Mouse (Mus musculus) hindbrain, postnatal 0 days (tissue): ENCODE results near the gene Chst11. TPM values are rescaled to one million over a fixed set of nuclear protein-coding genes. Genes with fewer than 3 reads are reported as not detected.
"Not testable (repeated sequence)": the region's sequence is repeated elsewhere in the genome, so short reads cannot be mapped to it uniquely, and the experiment has no call there.

Source experiments
- ATAC-seq: fragments of 200-750 bp; cut with Nextera tagmentation; 2 replicates; pipeline ENCODE4 v1.8.0; 2017; ENCODE audit warnings: mild to moderate bottlenecking, moderate TSS enrichment, moderate library complexity
- DNase-seq: peaks from one replicate; pipeline ENCODE4 v3.0.0-alpha.2; 2015; ENCODE audit warnings: low spot score
- H3K27ac ChIP-seq: fragments of 300-500 bp; sonication (generic); 2 replicates; pipeline ENCODE4 v1.5.1; 2014; ENCODE audit warnings: mild to moderate bottlenecking
- H3K27me3 ChIP-seq: fragments of 300-500 bp; sonication (generic); 2 replicates; pipeline ENCODE4 v1.6.1; 2014; ENCODE audit warnings: low read length, mixed read lengths; ENCODE audit not compliant: insufficient read depth
- H3K36me3 ChIP-seq: fragments of 300-500 bp; sonication (generic); 2 replicates; pipeline ENCODE4 v1.6.1; 2014; ENCODE audit warnings: low read length, mixed read lengths; ENCODE audit not compliant: insufficient read depth
- H3K4me1 ChIP-seq: fragments of 300-500 bp; sonication (generic); 2 replicates; pipeline ENCODE4 v1.6.1; 2014; ENCODE audit warnings: antibody characterized with exemption, low read length, mixed read lengths; ENCODE audit not compliant: insufficient read depth
- H3K4me2 ChIP-seq: fragments of 300-500 bp; sonication (generic); 2 replicates; pipeline ENCODE4 v1.6.1; 2014; ENCODE audit warnings: low read depth, mild to moderate bottlenecking, low read length, moderate library complexity, mixed read lengths
- H3K4me3 ChIP-seq: fragments of 300-500 bp; sonication (generic); 2 replicates; pipeline ENCODE4 v1.5.1; 2014; ENCODE audit warnings: low read length
- H3K9ac ChIP-seq: fragments of 300-500 bp; sonication (generic); replicated peaks from 2 replicates; pipeline ENCODE4 v1.6.1; 2014; ENCODE audit warnings: mild to moderate bottlenecking, low read length, moderate library complexity, mixed read lengths
- H3K9me3 ChIP-seq: fragments of 300-500 bp; sonication (generic); 2 replicates; pipeline ENCODE4 v1.6.1; 2016; ENCODE audit warnings: low read length, mixed read lengths
- CTCF ChIP-seq: IDR thresholded peaks from 2 replicates; pipeline ENCODE4 v1.5.1; 2016; ENCODE audit warnings: antibody characterized with exemption, control low read depth, low read depth
- WGBS: fragments of 180-500 bp; shearing (Covaris S2); extraction: QIAGEN DNeasy Blood & Tissue Kit; methylation state at CpG from one replicate; pipeline ENCODE4 v1.1.7; 2014; 5-methylcytosine and 5-hydroxymethylcytosine counted together
- polyA plus RNA-seq: library from polyadenylated mRNA; unstranded; fragments of >200 nt; fragmentation: Nextera tagmentation; extraction: Ambion mirVana; gene quantifications from 2 replicates; pipeline ENCODE4 v1.2.1, GENCODE M21; 2015
- total RNA-seq: library from RNA; depleted of rRNA; stranded (reverse); fragments of >200 nt; gene quantifications from 2 replicates; pipeline ENCODE4 v1.2.3, GENCODE M21; 2014

Chst11 gene
- total and polyA plus RNA-seq, 2 experiments from 2014 or later, result 2.9 to 22.3 TPM

GRCm38 (mm10) chr10:83119016-83119415 is 133.7 kb downstream of the Chst11 start:
- no peak overlapping the region for H3K4me3 ChIP-seq
- no peak for DNase-seq
- H3K9me3 ChIP-seq, result no peaks in the 10 kb centered on the region
- H3K9ac ChIP-seq, result no peak overlapping the region
- H3K4me1 ChIP-seq, result peaks cover 9% of the 10 kb centered on the region; the same call in 1 of the 2 replicates
- no peaks in the 10 kb centered on the region for H3K27me3 ChIP-seq
- no peaks in the 10 kb centered on the region for H3K36me3 ChIP-seq
- 57% methylated on average over 10 of the region's 10 CpGs for WGBS
- no peak overlapping the region for H3K27ac ChIP-seq
- no peak for TF ChIP-seq CTCF
- no peak for ATAC-seq
- H3K4me2 ChIP-seq, result no peak overlapping the region

- ATAC-seq, H3K4me3 ChIP-seq, H3K9ac ChIP-seq, H3K4me2 ChIP-seq, H3K27ac ChIP-seq, DNase-seq, H3K4me1 ChIP-seq, H3K9me3 ChIP-seq, H3K27me3 ChIP-seq, H3K36me3 ChIP-seq: not testable (repeated sequence)
- 83% methylated on average over 8 of the region's 8 CpGs for WGBS
These were observed 134.2 kb downstream of the Chst11 start for GRCm38 (mm10) chr10:83119461-83119860.

- Histone ChIP-seq H3K36me3 (no peaks in the 10 kb centered on the region), H3K4me3 (no peak overlapping the region), H3K4me2 (no peak overlapping the region), H3K9ac (no peak overlapping the region), H3K27ac (no peak overlapping the region), H3K27me3 (no peaks in the 10 kb centered on the region), H3K9me3 (no peaks in the 10 kb centered on the region), H3K4me1 (peaks cover 9% of the 10 kb centered on the region; the same call in 1 of the 2 replicates)
- DNase-seq (no peak), ATAC-seq (no peak)
- TF ChIP-seq CTCF, result no peak
- WGBS, result 81% methylated on average over 9 of the region's 9 CpGs
These were observed 134.6 kb downstream of the Chst11 start for GRCm38 (mm10) chr10:83119909-83120308.

GRCm38 (mm10) chr10:83120938-83121337 is 135.6 kb downstream of the Chst11 start:
- Histone ChIP-seq H3K27me3 (no peaks in the 10 kb centered on the region), H3K9ac (no peak overlapping the region), H3K4me1 (peaks cover 9% of the 10 kb centered on the region; the same call in 1 of the 2 replicates), H3K9me3 (no peaks in the 10 kb centered on the region), H3K27ac (no peak overlapping the region), H3K36me3 (no peaks in the 10 kb centered on the region), H3K4me3 (no peak overlapping the region), H3K4me2 (no peak overlapping the region)
- no peak for DNase-seq
- no peak for TF ChIP-seq CTCF
- no peak for ATAC-seq
- WGBS, result 80% methylated on average over 4 of the region's 4 CpGs

- H3K27me3 ChIP-seq, result no peaks in the 10 kb centered on the region
- H3K4me3 ChIP-seq, result no peak overlapping the region
- ATAC-seq (no peak), DNase-seq (no peak)
- no peak for TF ChIP-seq CTCF
- no peak overlapping the region for H3K27ac ChIP-seq
- WGBS, result 93% methylated on average over 3 of the region's 3 CpGs
- H3K4me2 ChIP-seq, result no peak overlapping the region
- H3K36me3 ChIP-seq, result no peaks in the 10 kb centered on the region
- H3K4me1 ChIP-seq, result 0 out of 2 replicates have a peak, but pooled peaks cover 4% of the 10 kb centered on the region
- no peak overlapping the region for H3K9ac ChIP-seq
- no peaks in the 10 kb centered on the region for H3K9me3 ChIP-seq
These were observed 139.3 kb downstream of the Chst11 start for GRCm38 (mm10) chr10:83124560-83124959.

- no peak overlapping the region for H3K4me2 ChIP-seq
- H3K27me3 ChIP-seq, result no peaks in the 10 kb centered on the region
- ATAC-seq (peak; percentile 33; the same call in 1 of the 2 replicates), DNase-seq (peak; percentile 59)
- peak; percentile 7; the same call in 1 of the 2 replicates for TF ChIP-seq CTCF
- no peak overlapping the region for H3K9ac ChIP-seq
- H3K36me3 ChIP-seq, result no peaks in the 10 kb centered on the region
- H3K4me3 ChIP-seq, result no peak overlapping the region
- peak overlapping the region; percentile 32; the same call in 1 of the 2 replicates for H3K27ac ChIP-seq
- 47% methylated on average over 9 of the region's 9 CpGs for WGBS
- H3K9me3 ChIP-seq, result no peaks in the 10 kb centered on the region
- H3K4me1 ChIP-seq, result peaks cover 4% of the 10 kb centered on the region; the same call in 1 of the 2 replicates
These were observed 141.1 kb downstream of the Chst11 start for GRCm38 (mm10) chr10:83126447-83126846.

GRCm38 (mm10) chr10:83128435-83128834 is 143.1 kb downstream of the Chst11 start:
- H3K9me3 ChIP-seq, result no peaks in the 10 kb centered on the region
- DNase-seq (no peak), ATAC-seq (no peak)
- H3K4me1 ChIP-seq, result peaks cover 5% of the 10 kb centered on the region; the same call in 1 of the 2 replicates
- no peak overlapping the region for H3K27ac ChIP-seq
- H3K9ac ChIP-seq, result no peak overlapping the region
- H3K4me2 ChIP-seq, result no peak overlapping the region
- no peaks in the 10 kb centered on the region for H3K27me3 ChIP-seq
- 65% methylated on average over 8 of the region's 8 CpGs for WGBS
- TF ChIP-seq CTCF, result no peak
- H3K36me3 ChIP-seq, result no peaks in the 10 kb centered on the region
- H3K4me3 ChIP-seq, result no peak overlapping the region
